Mouse (Mus musculus) hindbrain, postnatal 0 days (tissue): Measurements from ENCODE around the gene Slc1a3. TPM values are rescaled to one million over a fixed set of nuclear protein-coding genes. Genes with fewer than 3 reads are reported as not detected.
A peak's percentile ranks its signal among the peaks of the same experiment; 100 is the strongest.

ENCODE experiments used
- ATAC-seq: fragments of 200-750 bp; cut with Nextera tagmentation; 2 replicates; pipeline ENCODE4 v1.8.0; 2017; ENCODE audit warnings: mild to moderate bottlenecking, moderate TSS enrichment, moderate library complexity
- DNase-seq: peaks from one replicate; pipeline ENCODE4 v3.0.0-alpha.2; 2015; ENCODE audit warnings: low spot score
- H3K27ac ChIP-seq: fragments of 300-500 bp; sonication (generic); 2 replicates; pipeline ENCODE4 v1.5.1; 2014; ENCODE audit warnings: mild to moderate bottlenecking
- H3K27me3 ChIP-seq: fragments of 300-500 bp; sonication (generic); 2 replicates; pipeline ENCODE4 v1.6.1; 2014; ENCODE audit warnings: low read length, mixed read lengths; ENCODE audit not compliant: insufficient read depth
- H3K36me3 ChIP-seq: fragments of 300-500 bp; sonication (generic); 2 replicates; pipeline ENCODE4 v1.6.1; 2014; ENCODE audit warnings: low read length, mixed read lengths; ENCODE audit not compliant: insufficient read depth
- H3K4me1 ChIP-seq: fragments of 300-500 bp; sonication (generic); 2 replicates; pipeline ENCODE4 v1.6.1; 2014; ENCODE audit warnings: antibody characterized with exemption, low read length, mixed read lengths; ENCODE audit not compliant: insufficient read depth
- H3K4me2 ChIP-seq: fragments of 300-500 bp; sonication (generic); 2 replicates; pipeline ENCODE4 v1.6.1; 2014; ENCODE audit warnings: low read depth, mild to moderate bottlenecking, low read length, moderate library complexity, mixed read lengths
- H3K4me3 ChIP-seq: fragments of 300-500 bp; sonication (generic); 2 replicates; pipeline ENCODE4 v1.5.1; 2014; ENCODE audit warnings: low read length
- H3K9ac ChIP-seq: fragments of 300-500 bp; sonication (generic); replicated peaks from 2 replicates; pipeline ENCODE4 v1.6.1; 2014; ENCODE audit warnings: mild to moderate bottlenecking, low read length, moderate library complexity, mixed read lengths
- H3K9me3 ChIP-seq: fragments of 300-500 bp; sonication (generic); 2 replicates; pipeline ENCODE4 v1.6.1; 2016; ENCODE audit warnings: low read length, mixed read lengths
- CTCF ChIP-seq: IDR thresholded peaks from 2 replicates; pipeline ENCODE4 v1.5.1; 2016; ENCODE audit warnings: antibody characterized with exemption, control low read depth, low read depth
- WGBS: fragments of 180-500 bp; shearing (Covaris S2); extraction: QIAGEN DNeasy Blood & Tissue Kit; methylation state at CpG from one replicate; pipeline ENCODE4 v1.1.7; 2014; 5-methylcytosine and 5-hydroxymethylcytosine counted together
- polyA plus RNA-seq: library from polyadenylated mRNA; unstranded; fragments of >200 nt; fragmentation: Nextera tagmentation; extraction: Ambion mirVana; gene quantifications from 2 replicates; pipeline ENCODE4 v1.2.1, GENCODE M21; 2015
- total RNA-seq: library from RNA; depleted of rRNA; stranded (reverse); fragments of >200 nt; gene quantifications from 2 replicates; pipeline ENCODE4 v1.2.3, GENCODE M21; 2014

Slc1a3 gene
- total and polyA plus RNA-seq, 2 experiments from 2014 or later = 288 to 320 TPM

- Histone ChIP-seq H3K27ac (peak overlapping the region; percentile 72), H3K4me1 (peaks cover 17% of the 10 kb centered on the region), H3K27me3 (no peaks in the 10 kb centered on the region), H3K9me3 (no peaks in the 10 kb centered on the region), H3K4me3 (peak overlapping the region; percentile 17), H3K36me3 (no peaks in the 10 kb centered on the region), H3K9ac (no peak overlapping the region; the same call in 1 of the 2 replicates), H3K4me2 (peak overlapping the region; percentile 54)
- TF ChIP-seq CTCF = peak; percentile 55
- DNase-seq (peak; percentile 85), ATAC-seq (peak; percentile 65)
- 24% methylated on average over 17 of the region's 17 CpGs for WGBS
Observed at GRCm38 (mm10) chr15:8663348-8664099, 47.0 kb downstream of the Slc1a3 start.

GRCm38 (mm10) chr15:8661856-8662255, 48.7 kb downstream of the Slc1a3 start:
- H3K36me3 ChIP-seq = no peaks in the 10 kb centered on the region
- H3K4me2 ChIP-seq = no peak overlapping the region
- WGBS = 69% methylated on average over 6 of the region's 6 CpGs
- DNase-seq = no peak
- no peak for ATAC-seq
- no peak overlapping the region for H3K9ac ChIP-seq
- H3K27me3 ChIP-seq = no peaks in the 10 kb centered on the region
- no peaks in the 10 kb centered on the region for H3K9me3 ChIP-seq
- H3K27ac ChIP-seq = no peak overlapping the region
- peaks cover 17% of the 10 kb centered on the region for H3K4me1 ChIP-seq
- H3K4me3 ChIP-seq = no peak overlapping the region
- no peak for TF ChIP-seq CTCF

GRCm38 (mm10) chr15:8659977-8660376, 50.6 kb downstream of the Slc1a3 start:
- WGBS = 30% methylated on average over 4 of the region's 4 CpGs
- no peak for DNase-seq
- no peaks in the 10 kb centered on the region for H3K36me3 ChIP-seq
- H3K27me3 ChIP-seq = no peaks in the 10 kb centered on the region
- H3K4me2 ChIP-seq = no peak overlapping the region
- no peak overlapping the region for H3K9ac ChIP-seq
- no peak for TF ChIP-seq CTCF
- ATAC-seq = peak; percentile 19; the same call in 1 of the 2 replicates
- H3K4me1 ChIP-seq = peaks cover 21% of the 10 kb centered on the region
- H3K4me3 ChIP-seq = no peak overlapping the region
- no peaks in the 10 kb centered on the region for H3K9me3 ChIP-seq
- peak overlapping the region; percentile 81 for H3K27ac ChIP-seq

DNA sequence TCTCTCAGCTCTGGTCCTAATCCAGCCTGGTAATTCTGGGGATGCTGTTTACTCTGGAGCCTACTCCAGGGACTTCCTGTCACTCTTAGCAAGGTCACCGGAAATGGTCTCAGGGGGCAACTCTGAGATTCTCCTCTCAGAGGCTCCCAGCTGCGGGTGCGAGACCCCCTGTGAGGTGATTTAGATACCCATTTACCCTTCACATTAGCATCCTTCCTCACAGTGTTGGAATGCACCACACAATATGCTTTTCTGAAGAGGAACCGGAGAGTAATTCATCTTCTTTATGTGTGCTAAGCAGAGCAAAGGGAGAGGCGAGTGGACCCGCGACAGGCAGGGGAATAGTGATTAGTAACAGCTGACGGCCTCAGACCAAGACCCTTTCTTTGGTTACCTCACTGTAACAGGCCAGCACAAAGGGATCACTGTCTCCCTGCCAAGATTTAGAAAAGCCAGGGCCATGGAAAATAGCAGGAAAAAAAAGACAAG, 51.0 kb downstream of the Slc1a3 start:
- H3K4me2 ChIP-seq = no peak overlapping the region
- no peak for TF ChIP-seq CTCF
- H3K9me3 ChIP-seq = no peaks in the 10 kb centered on the region
- no peak overlapping the region for H3K9ac ChIP-seq
- whole genome bisulfite sequencing = 12% methylated on average over 8 of the region's 8 CpGs
- peak overlapping the region; percentile 81 for H3K27ac ChIP-seq
- no peak overlapping the region for H3K4me3 ChIP-seq
- peak; percentile 77 for DNase-seq
- peaks cover 21% of the 10 kb centered on the region for H3K4me1 ChIP-seq
- no peaks in the 10 kb centered on the region for H3K36me3 ChIP-seq
- no peaks in the 10 kb centered on the region for H3K27me3 ChIP-seq
- ATAC-seq = peak; percentile 95

DNA sequence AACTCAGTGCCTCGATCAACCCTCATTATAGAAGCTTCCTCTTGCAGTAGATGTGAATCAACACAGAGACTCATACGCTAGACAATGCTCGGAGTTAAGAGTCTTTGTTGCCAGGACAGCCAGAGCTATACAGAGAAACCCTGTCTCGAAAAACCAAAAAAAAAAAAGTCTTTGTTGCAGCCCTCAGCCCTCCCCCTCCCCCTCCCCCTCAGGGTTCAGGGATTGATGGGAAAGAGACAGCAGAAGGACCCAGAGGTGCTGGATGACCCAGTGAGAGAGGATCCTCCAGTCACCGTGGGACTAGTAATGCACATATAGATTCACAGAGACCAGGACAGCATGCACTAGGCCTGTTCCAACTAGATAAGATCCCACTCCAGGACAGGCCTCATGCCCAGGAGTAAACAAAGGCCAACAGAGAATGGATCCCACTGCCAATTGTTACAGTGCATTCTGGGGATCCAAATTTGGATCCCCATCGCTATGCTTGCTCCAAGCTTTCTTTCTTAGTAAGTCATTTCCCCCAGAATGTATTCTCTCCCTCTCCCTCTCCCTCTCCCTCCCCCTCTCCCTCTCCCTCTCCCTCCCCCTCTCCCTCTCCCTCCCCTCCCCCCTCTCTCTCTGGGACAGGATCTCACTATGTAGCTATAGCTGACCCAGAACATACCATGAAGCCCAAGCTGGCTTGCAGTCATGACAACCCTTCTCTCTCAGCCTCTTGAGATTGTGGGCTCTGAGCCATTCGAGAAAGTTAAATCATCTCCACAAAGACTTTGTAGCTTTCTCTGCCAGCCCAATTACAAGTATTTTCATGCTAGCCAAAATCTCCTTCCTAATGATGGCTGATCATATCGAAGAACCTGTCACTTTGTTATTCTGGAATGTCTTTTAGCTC, 52.2 kb downstream of the Slc1a3 start:
- Histone ChIP-seq H3K4me3 (no peak overlapping the region), H3K9me3 (no peaks in the 10 kb centered on the region), H3K4me2 (no peak overlapping the region), H3K27me3 (no peaks in the 10 kb centered on the region), H3K27ac (peak overlapping the region; percentile 81), H3K9ac (no peak overlapping the region), H3K36me3 (no peaks in the 10 kb centered on the region), H3K4me1 (peaks cover 19% of the 10 kb centered on the region)
- WGBS = 43% methylated on average over 8 of the region's 8 CpGs
- ATAC-seq (peak; percentile 39; the same call in 1 of the 2 replicates), DNase-seq (peak; percentile 50)
- TF ChIP-seq CTCF = no peak

DNA sequence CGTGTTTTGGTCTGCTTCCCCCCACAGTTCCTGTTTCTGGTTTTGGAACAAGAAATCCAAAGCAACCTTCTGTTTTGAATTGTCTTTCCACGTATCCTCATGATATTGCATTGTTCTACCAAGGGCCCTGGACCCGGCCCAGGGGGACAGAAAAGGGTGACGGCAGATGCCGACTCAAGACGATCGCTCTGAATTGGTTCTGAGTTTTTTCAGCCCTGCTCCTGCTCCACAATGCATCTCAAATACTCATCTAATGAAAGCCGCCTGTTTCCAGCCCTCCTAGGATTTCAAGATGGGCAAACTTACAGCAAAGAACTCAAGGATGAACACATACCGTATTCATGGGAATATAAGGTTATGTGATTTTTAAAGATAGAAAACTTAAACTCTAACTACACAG, 55.3 kb downstream of the Slc1a3 start:
- WGBS = 49% methylated on average over 9 of the region's 9 CpGs
- H3K4me2 ChIP-seq = no peak overlapping the region
- H3K9me3 ChIP-seq = no peaks in the 10 kb centered on the region
- ATAC-seq (no peak), DNase-seq (no peak)
- no peak overlapping the region for H3K9ac ChIP-seq
- H3K4me3 ChIP-seq = no peak overlapping the region
- no peaks in the 10 kb centered on the region for H3K27me3 ChIP-seq
- peaks cover 10% of the 10 kb centered on the region; the same call in 1 of the 2 replicates for H3K4me1 ChIP-seq
- H3K27ac ChIP-seq = peak overlapping the region; percentile 26; the same call in 1 of the 2 replicates
- TF ChIP-seq CTCF = no peak
- H3K36me3 ChIP-seq = no peaks in the 10 kb centered on the region
